Comparison of ENCODE assay signal across 26 mouse cellular contexts in the genomic region with DNA sequence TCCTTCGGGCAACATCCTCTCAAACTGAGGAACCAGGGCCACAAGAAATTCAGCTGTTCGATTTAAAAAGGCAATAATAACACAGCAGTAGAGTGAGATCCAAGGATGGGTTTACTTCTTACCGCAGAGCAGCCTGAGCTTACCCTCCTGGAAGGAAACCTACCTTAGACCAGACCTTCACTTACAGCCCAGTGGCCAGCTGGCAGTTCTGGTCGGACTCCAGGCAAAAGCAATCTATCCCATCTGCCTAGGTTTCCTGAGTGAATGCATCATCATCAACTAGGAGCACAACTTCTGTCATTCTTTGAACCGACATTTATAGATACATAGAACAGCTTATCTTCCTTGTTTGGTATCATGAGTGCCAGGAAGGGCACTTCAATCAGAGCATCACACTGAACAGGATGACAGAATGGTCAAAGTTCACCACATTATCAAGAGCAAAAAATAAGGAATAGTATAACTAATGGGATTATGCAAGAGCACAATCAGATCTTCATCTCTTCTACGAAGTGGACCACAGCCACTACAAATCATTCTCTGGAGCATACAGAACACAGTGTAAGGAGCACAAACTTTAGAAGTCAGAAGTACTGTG.
A peak's percentile ranks its signal among the peaks of the same experiment; 100 is the strongest.
DNase-seq lines count a peak whose midpoint lies in the region; ATAC-seq and TF ChIP-seq lines count a peak whose summit lies in the region.
"Had no signal": no experiment of that assay in that cellular context is flagged by ENCODE, and none has a peak within 500 bp of the region (broad histone marks: within the 10 kb centered on the region; RNA-seq: fewer than 3 reads in every experiment).

No protein-coding gene starts in this region.

- H3K27ac ChIP-seq in intestine, postnatal 0 days (ENCODE audit: low read depth, low read length) = no peak overlapping the region
- H3K27ac ChIP-seq in intestine, embryonic 15.5 days = no peak overlapping the region
- no peak overlapping the region for H3K27ac ChIP-seq in hindbrain, embryonic 11.5 days (ENCODE audit: low read depth, low read length)
- H3K27ac ChIP-seq: embryonic facial prominence, embryonic 13.5 days; heart, adult 2 months; hindbrain, embryonic 14.5 days; limb, embryonic 10.5 days; limb, embryonic 15.5 days; liver, embryonic 14.5 days; lung, embryonic 15.5 days; midbrain, embryonic 12.5 days; neural tube, embryonic 13.5 days had no signal

- no peak overlapping the region for H3K9ac ChIP-seq in intestine, postnatal 0 days (ENCODE audit: low read depth, low read length)
- H3K9ac ChIP-seq in intestine, embryonic 15.5 days = no peak overlapping the region
- no peak overlapping the region for H3K9ac ChIP-seq in hindbrain, embryonic 11.5 days (ENCODE audit: low read depth, low read length)
- H3K9ac ChIP-seq: embryonic facial prominence, embryonic 13.5 days; forebrain, postnatal 0 days; heart, embryonic 12.5 days; hindbrain, embryonic 14.5 days; limb, embryonic 15.5 days; liver, embryonic 14.5 days; lung, embryonic 15.5 days; midbrain, embryonic 12.5 days; neural tube, embryonic 13.5 days had no signal

- 66% methylated on average over 6 of the region's 6 CpGs for WGBS in intestine, postnatal 0 days
- WGBS in intestine, embryonic 15.5 days = 77% methylated on average over 6 of the region's 6 CpGs
- 92% methylated on average over 6 of the region's 6 CpGs for WGBS in hindbrain, embryonic 11.5 days

- peak; percentile 80 for ATAC-seq in intestine, postnatal 0 days
- ATAC-seq in intestine, embryonic 15.5 days = no peak
- ATAC-seq in hindbrain, embryonic 11.5 days (ENCODE audit: low FRiP score) = no peak
- ATAC-seq: forebrain, postnatal 0 days had no signal

- H3K4me2 ChIP-seq in intestine, postnatal 0 days (replicated peaks; ENCODE audit: low read depth) = no peak overlapping the region
- no peak overlapping the region for H3K4me2 ChIP-seq in intestine, embryonic 15.5 days (replicated peaks)
- H3K4me2 ChIP-seq in hindbrain, embryonic 11.5 days (replicated peaks; ENCODE audit: low read depth, low read length) = no peak overlapping the region
- H3K4me2 ChIP-seq: embryonic facial prominence, embryonic 13.5 days; heart, embryonic 12.5 days; hindbrain, embryonic 14.5 days; limb, embryonic 15.5 days; lung, embryonic 15.5 days; midbrain, embryonic 12.5 days; neural tube, embryonic 13.5 days had no signal

- no peak overlapping the region for H3K4me3 ChIP-seq in intestine, postnatal 0 days (ENCODE audit: low read depth, low read length)
- H3K4me3 ChIP-seq in intestine, embryonic 15.5 days (replicated peaks) = no peak overlapping the region
- H3K4me3 ChIP-seq in hindbrain, embryonic 11.5 days (ENCODE audit: low read depth, low read length) = no peak overlapping the region
- H3K4me3 ChIP-seq: embryonic facial prominence, embryonic 13.5 days; heart, adult 2 months; heart, embryonic 12.5 days; limb, embryonic 10.5 days; limb, embryonic 15.5 days; lung, embryonic 15.5 days; midbrain, embryonic 12.5 days; neural tube, embryonic 13.5 days had no signal

- no peaks in the 10 kb centered on the region for H3K36me3 ChIP-seq in intestine, postnatal 0 days (ENCODE audit: control insufficient read depth, insufficient read depth)
- no peaks in the 10 kb centered on the region for H3K36me3 ChIP-seq in intestine, embryonic 15.5 days
- no peaks in the 10 kb centered on the region for H3K36me3 ChIP-seq in hindbrain, embryonic 11.5 days (ENCODE audit: control insufficient read depth, insufficient read depth, low read length)
- H3K36me3 ChIP-seq: embryonic facial prominence, embryonic 13.5 days; G1E; heart, embryonic 12.5 days; limb, embryonic 10.5 days; limb, embryonic 15.5 days; lung, embryonic 15.5 days; midbrain, embryonic 12.5 days; neural tube, embryonic 13.5 days had no signal

- 0 out of 2 replicates have a peak, but pooled peaks cover 3% of the 10 kb centered on the region for H3K4me1 ChIP-seq in intestine, postnatal 0 days (replicated peaks; ENCODE audit: control insufficient read depth, insufficient read depth, low read length)
- no peaks in the 10 kb centered on the region for H3K4me1 ChIP-seq in intestine, embryonic 15.5 days (replicated peaks)
- H3K4me1 ChIP-seq in hindbrain, embryonic 11.5 days (replicated peaks; ENCODE audit: control insufficient read depth, insufficient read depth, low read length) = no peaks in the 10 kb centered on the region
- H3K4me1 ChIP-seq: embryonic facial prominence, embryonic 13.5 days; heart, embryonic 12.5 days; limb, embryonic 10.5 days; limb, embryonic 15.5 days; midbrain, embryonic 12.5 days; neural tube, embryonic 13.5 days had no signal

- H3K27me3 ChIP-seq in intestine, postnatal 0 days (replicated peaks; ENCODE audit: control insufficient read depth, insufficient read depth, low read length) = no peaks in the 10 kb centered on the region
- no peaks in the 10 kb centered on the region for H3K27me3 ChIP-seq in intestine, embryonic 15.5 days (replicated peaks)
- H3K27me3 ChIP-seq in hindbrain, embryonic 11.5 days (ENCODE audit: control insufficient read depth, insufficient read depth, low read length) = no peaks in the 10 kb centered on the region
- H3K27me3 ChIP-seq: embryonic facial prominence, embryonic 13.5 days; heart, embryonic 12.5 days; limb, embryonic 15.5 days; lung, embryonic 15.5 days; midbrain, embryonic 12.5 days; neural tube, embryonic 13.5 days had no signal

- no peak for TF ChIP-seq CTCF in intestine, postnatal 0 days (IDR thresholded peaks at IDR 0.05; ENCODE audit: low read depth)

- no peaks in the 10 kb centered on the region for H3K9me3 ChIP-seq in intestine, postnatal 0 days (ENCODE audit: control insufficient read depth)
- no peaks in the 10 kb centered on the region for H3K9me3 ChIP-seq in intestine, embryonic 15.5 days
- no peaks in the 10 kb centered on the region for H3K9me3 ChIP-seq in hindbrain, embryonic 11.5 days (ENCODE audit: control insufficient read depth, low read length)
- H3K9me3 ChIP-seq: embryonic facial prominence, embryonic 13.5 days; heart, embryonic 12.5 days; limb, embryonic 10.5 days; limb, embryonic 15.5 days; lung, embryonic 15.5 days; midbrain, embryonic 12.5 days; neural tube, embryonic 13.5 days had no signal

- DNase-seq in cerebellum, adult 11 months = peak; percentile 73
- DNase-seq in cerebellum, adult 9-10 months = peak; percentile 93
- peak; percentile 76 to 82 for DNase-seq in cerebellum, postnatal 36 days
- DNase-seq in hindbrain, embryonic 11.5 days (ENCODE audit: low spot score) = no peak
- DNase-seq in thymus, postnatal 36 days = no peak
- no peak for DNase-seq in urinary bladder, postnatal 36 days (ENCODE audit: low spot score in 2 of 2)
- DNase-seq: adrenal gland, adult 8-10 months; forebrain, postnatal 0 days; heart, adult 2 months; heart, postnatal 4 days; kidney, adult 2 months; kidney, postnatal 36 days; right cerebral cortex, postnatal 25 days; thymus, adult 2 months had no signal

Comparison
In these comparisons a context has a peak if more than half of its experiments do, and no peak if none do; other contexts are left out.
1. DNase-seq: peak in cerebellum, adult 11 months (single experiment), cerebellum, adult 9-10 months (single experiment) and cerebellum, postnatal 36 days (2 of 2); none in hindbrain, embryonic 11.5 days (single experiment), thymus, postnatal 36 days (0 of 2) and urinary bladder, postnatal 36 days (0 of 2).